In the genomic region with DNA sequence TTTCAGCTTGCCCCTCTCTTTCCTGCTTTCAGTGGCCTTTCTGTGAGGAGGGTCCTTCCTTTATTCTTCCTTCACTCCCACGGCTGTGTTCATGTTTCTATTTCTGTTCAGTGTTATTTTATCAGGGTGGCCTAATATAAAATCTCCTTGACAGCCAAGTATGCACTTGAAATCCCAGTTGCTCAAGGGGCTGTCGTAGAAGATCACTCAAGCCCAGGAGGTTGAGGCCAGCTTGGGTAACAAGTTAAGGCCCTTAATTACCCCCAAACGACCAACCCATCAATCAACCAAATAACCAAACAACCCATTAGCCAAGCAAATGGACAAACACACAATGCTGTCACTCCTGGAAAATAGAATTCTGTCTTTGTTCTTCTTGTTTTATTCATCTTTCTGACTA, we compare ENCODE assay signal across 21 mouse cellular contexts. TPM values are rescaled to one million over a fixed set of nuclear protein-coding genes. Genes with fewer than 3 reads are reported as not detected.
DNase-seq lines count a peak whose midpoint lies in the region; ATAC-seq and TF ChIP-seq lines count a peak whose summit lies in the region.
"Had no signal": no experiment of that assay in that cellular context is flagged by ENCODE, and none has a peak within 500 bp of the region (broad histone marks: within the 10 kb centered on the region; RNA-seq: fewer than 3 reads in every experiment).

No protein-coding gene starts in this region.

- peaks cover 7% of the 10 kb centered on the region for H3K4me1 ChIP-seq in heart, embryonic 15.5 days (replicated peaks)
- no peaks in the 10 kb centered on the region for H3K4me1 ChIP-seq in heart, adult 2 months (ENCODE audit: control insufficient read depth, insufficient read depth, low read length)
- H3K4me1 ChIP-seq in kidney, embryonic 16.5 days (ENCODE audit: insufficient read depth, low read length), result peaks cover 17% of the 10 kb centered on the region
- H3K4me1 ChIP-seq: embryonic facial prominence, embryonic 13.5 days had no signal

- TF ChIP-seq EP300 in heart, adult 2 months (IDR thresholded peaks at IDR 0.05; ENCODE audit: insufficient read depth, low read depth, low read length), result no peak

- TF ChIP-seq CTCF in heart, adult 2 months (IDR thresholded peaks at IDR 0.05), result no peak
- TF ChIP-seq CTCF in brain, embryonic 14.5 days (IDR thresholded peaks at IDR 0.05; ENCODE audit: borderline replicate concordance, extremely low read depth, insufficient read depth, insufficient read length), result no peak

- WGBS in heart, embryonic 15.5 days, result 15% methylated on average over 3 of the region's 3 CpGs
- WGBS in heart, adult 2 months, result 30% methylated on average over 3 of the region's 3 CpGs
- 9% methylated on average over 3 of the region's 3 CpGs for WGBS in kidney, embryonic 16.5 days

- no peak overlapping the region for H3K4me3 ChIP-seq in heart, embryonic 15.5 days
- no peak overlapping the region for H3K4me3 ChIP-seq in heart, adult 2 months
- no peak overlapping the region for H3K4me3 ChIP-seq in kidney, embryonic 16.5 days (ENCODE audit: low read length)
- H3K4me3 ChIP-seq: embryonic facial prominence, embryonic 13.5 days; forebrain, embryonic 13.5 days; heart, embryonic 10.5 days; hindbrain, embryonic 13.5 days had no signal

- ATAC-seq in heart, embryonic 15.5 days (replicated peaks; ENCODE audit: insufficient number of reproducible peaks, insufficient read depth, low FRiP score, low read depth), result no peak
- no peak for ATAC-seq in kidney, embryonic 16.5 days (ENCODE audit: low FRiP score, low TSS enrichment)
- ATAC-seq: activated CD4-positive, CD25-positive, alpha-beta regulatory T cell, adult 4 months; forebrain, embryonic 13.5 days; forebrain, postnatal 0 days; hindbrain, postnatal 0 days; Patski had no signal

- TF ChIP-seq POLR2A in heart, adult 2 months (IDR thresholded peaks at IDR 0.05; ENCODE audit: insufficient read depth, low read depth, low read length), result no peak
- no peak for TF ChIP-seq POLR2A in brain, embryonic 14.5 days (IDR thresholded peaks at IDR 0.05; ENCODE audit: borderline replicate concordance, extremely low read depth, insufficient read depth, insufficient read length, poor library complexity, severe bottlenecking)

- no peak for DNase-seq in heart, adult 2 months
- DNase-seq in kidney, postnatal 36 days, result no peak
- DNase-seq in lung, postnatal 25 days (ENCODE audit: low spot score), result peak; percentile 32
- no peak for DNase-seq in lung, postnatal 10 days
- peak; percentile 43 for DNase-seq in brain, embryonic 14.5 days (ENCODE audit: low read depth)
- DNase-seq: adrenal gland, postnatal 14 days; cerebellum, adult 18-20 months; cerebellum, adult 9-11 months; cerebellum, postnatal 36 days; forebrain, postnatal 0 days; gastrocnemius, postnatal 14 days; heart, postnatal 14 days had no signal

- no peaks in the 10 kb centered on the region for H3K9me3 ChIP-seq in heart, embryonic 15.5 days (replicated peaks)
- H3K9me3 ChIP-seq in kidney, embryonic 16.5 days (ENCODE audit: low read length), result no peaks in the 10 kb centered on the region
- H3K9me3 ChIP-seq: embryonic facial prominence, embryonic 13.5 days; forebrain, embryonic 13.5 days; heart, embryonic 10.5 days; hindbrain, embryonic 13.5 days had no signal

- no peaks in the 10 kb centered on the region for H3K27me3 ChIP-seq in heart, embryonic 15.5 days
- H3K27me3 ChIP-seq in heart, adult 2 months (ENCODE audit: control insufficient read depth, insufficient read depth, low read length), result no peaks in the 10 kb centered on the region
- no peaks in the 10 kb centered on the region for H3K27me3 ChIP-seq in kidney, embryonic 16.5 days (ENCODE audit: insufficient read depth, low read length)
- H3K27me3 ChIP-seq: forebrain, embryonic 13.5 days; hindbrain, embryonic 13.5 days had no signal

- 0 out of 2 replicates have a peak overlapping the region, but pooled peaks have one; percentile 14 for H3K4me2 ChIP-seq in heart, embryonic 15.5 days
- H3K4me2 ChIP-seq in kidney, embryonic 16.5 days (replicated peaks; ENCODE audit: low read depth, low read length), result 0 out of 2 replicates have a peak overlapping the region, but pooled peaks have one; percentile 14
- H3K4me2 ChIP-seq: embryonic facial prominence, embryonic 13.5 days; forebrain, embryonic 13.5 days; hindbrain, embryonic 13.5 days had no signal

- no peak overlapping the region for H3K27ac ChIP-seq in heart, embryonic 15.5 days
- no peak overlapping the region for H3K27ac ChIP-seq in heart, adult 2 months
- H3K27ac ChIP-seq in kidney, embryonic 16.5 days (ENCODE audit: low read length), result peak overlapping the region; percentile 28; the same call in 1 of the 2 replicates
- H3K27ac ChIP-seq: embryonic facial prominence, embryonic 13.5 days; forebrain, embryonic 13.5 days; heart, embryonic 10.5 days; hindbrain, embryonic 13.5 days; hindbrain, postnatal 0 days had no signal

- no peaks in the 10 kb centered on the region for H3K36me3 ChIP-seq in heart, embryonic 15.5 days
- no peaks in the 10 kb centered on the region for H3K36me3 ChIP-seq in heart, adult 2 months (ENCODE audit: control insufficient read depth, insufficient read depth, low read length)
- H3K36me3 ChIP-seq in kidney, embryonic 16.5 days (ENCODE audit: insufficient read depth, low read length), result no peaks in the 10 kb centered on the region
- H3K36me3 ChIP-seq: embryonic facial prominence, embryonic 13.5 days; heart, embryonic 10.5 days; hindbrain, embryonic 13.5 days had no signal

- intact Hi-C loops in heart, adult 2 months (cut with DNase I), result no loop called here

- H3K79me2 ChIP-seq in heart, adult 2 months (replicated peaks; ENCODE audit: control insufficient read depth, insufficient read depth, low read length), result no peaks in the 10 kb centered on the region

- no peak overlapping the region for H3K9ac ChIP-seq in heart, embryonic 15.5 days
- no peak overlapping the region for H3K9ac ChIP-seq in heart, adult 2 months (ENCODE audit: low read depth, low read length)
- no peak overlapping the region for H3K9ac ChIP-seq in kidney, embryonic 16.5 days (replicated peaks; ENCODE audit: low read length)
- H3K9ac ChIP-seq: embryonic facial prominence, embryonic 13.5 days; forebrain, embryonic 13.5 days; forebrain, postnatal 0 days; hindbrain, embryonic 13.5 days had no signal

RNA-seq across cellular contexts. Expression of gene Trub1, which starts 29.3 kb away (rescaled TPM):
- polyA plus RNA-seq in heart, embryonic 15.5 days (2015; fragmentation: Nextera tagmentation; extraction: Ambion mirVana), result 9.6 and 12.8 TPM in 2 replicates
- 1 to 10 TPM; 4.5 to 6.4 TPM for total RNA-seq in heart, adult 2 months (2021)
- polyA plus RNA-seq in heart, adult 2 months (2012; rRNA removed), result 3.0 and 4.9 TPM in 2 replicates
- polyA plus RNA-seq in kidney, embryonic 16.5 days (2015; fragmentation: Nextera tagmentation; extraction: Ambion mirVana), result 25.8 and 26.6 TPM in 2 replicates
- 19.8 and 21.6 TPM in 2 replicates for polyA plus RNA-seq in brain, embryonic 14.5 days (2012; rRNA removed)

Comparison
In these comparisons a context has a peak if more than half of its experiments do, and no peak if none do; other contexts are left out.
1. DNase-seq: peak in lung, postnatal 25 days (single experiment) and brain, embryonic 14.5 days (single experiment); none in heart, adult 2 months (0 of 2), kidney, postnatal 36 days (0 of 2) and lung, postnatal 10 days (single experiment).